Mouse (Mus musculus) B cell, adult (primary cell): ENCODE data around the gene Olfr112. TPM values are rescaled to one million over a fixed set of nuclear protein-coding genes. Genes with fewer than 3 reads are reported as not detected.

Experiments used
- total RNA-seq: library from RNA; stranded (reverse); gene quantifications from 4 replicates; pipeline ENCODE4 v1.2.4, GENCODE M21; 2023; ENCODE audit not compliant: inconsistent age

The Olfr112 gene
- not detected in 4 replicates for total RNA-seq

DNA sequence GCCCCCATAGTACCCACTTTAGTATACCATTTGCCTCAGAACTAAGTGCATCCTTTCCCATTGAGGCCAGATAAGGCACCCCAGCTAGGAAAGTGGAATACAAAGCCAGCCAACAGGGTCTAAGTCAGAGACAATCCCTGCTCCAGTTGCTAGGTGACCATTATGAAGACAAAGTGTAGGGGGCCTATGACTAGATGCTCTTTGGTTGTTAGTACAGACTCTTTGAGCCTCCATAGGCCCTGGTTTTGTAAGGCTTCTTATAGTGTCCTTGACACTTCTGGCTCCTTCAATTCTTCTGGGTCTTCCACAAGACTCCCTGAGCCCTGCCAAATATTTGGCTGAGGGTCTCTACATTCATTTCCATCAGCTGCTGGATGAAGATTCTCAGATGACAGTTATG lies at the start of gene Olfr112:
TSS of gene Olfr112 (minus strand) at position 101 of the 400 bp plus-strand sequence.

GRCm38 (mm10) chr17:37592643-37593042 lies 23.4 kb upstream of the Olfr112 start, which contains the start of gene Olfr114:
TSS of gene Olfr114 (minus strand) at chr17:37592743.

GRCm38 (mm10) chr17:37577563-37577962 lies 8.3 kb upstream of the Olfr112 start, which contains the start of gene Olfr113:
TSS of gene Olfr113 (minus strand) at chr17:37577663.

Other genes with a start within 250 kb of the Olfr112 start
- not detected in 4 replicates for gene Olfr103, start 229.8 kb downstream of the Olfr112 start, total RNA-seq
- gene Olfr104-ps, start 209.9 kb downstream of the Olfr112 start, total RNA-seq: not detected in 4 replicates
- gene Olfr105-ps, start 190.4 kb downstream of the Olfr112 start, total RNA-seq: not detected in 4 replicates
- gene Olfr106-ps, start 179.1 kb downstream of the Olfr112 start, total RNA-seq: not detected in 4 replicates
- not detected in 4 replicates for gene Olfr107, start 170.2 kb downstream of the Olfr112 start, total RNA-seq
- gene Olfr108, start 124.0 kb downstream of the Olfr112 start, total RNA-seq: not detected in 4 replicates
- gene Olfr109, start 110.5 kb downstream of the Olfr112 start, total RNA-seq: not detected in 4 replicates
- gene H2-M2, start 85.9 kb downstream of the Olfr112 start, total RNA-seq: not detected in 4 replicates
- not detected in 4 replicates for gene Olfr110, start 77.0 kb downstream of the Olfr112 start, total RNA-seq
- gene Olfr111, start 61.4 kb downstream of the Olfr112 start, total RNA-seq: not detected in 4 replicates
- not detected in 4 replicates for gene Olfr113, start 8.2 kb upstream of the Olfr112 start, total RNA-seq
- not detected in 4 replicates for gene Olfr114, start 23.3 kb upstream of the Olfr112 start, total RNA-seq
- gene Olfr115, start 57.7 kb upstream of the Olfr112 start, total RNA-seq: not detected in 4 replicates
- gene Olfr116, start 57.7 kb upstream of the Olfr112 start, total RNA-seq: not detected in 4 replicates
- not detected in 4 replicates for gene Olfr117, start 94.3 kb upstream of the Olfr112 start, total RNA-seq
- gene Olfr118, start 97.5 kb upstream of the Olfr112 start, total RNA-seq: not detected in 4 replicates
- gene Olfr119, start 127.1 kb upstream of the Olfr112 start, total RNA-seq: not detected in 4 replicates
- gene Olfr120, start 152.4 kb upstream of the Olfr112 start, total RNA-seq: not detected in 4 replicates
- gene Olfr121, start 179.4 kb upstream of the Olfr112 start, total RNA-seq: not detected in 4 replicates
- gene Olfr122, start 199.2 kb upstream of the Olfr112 start, total RNA-seq: not detected in 4 replicates
- gene Olfr123, start 224.1 kb upstream of the Olfr112 start, total RNA-seq: not detected in 4 replicates
- not detected in 4 replicates for gene Olfr124, start 230.4 kb upstream of the Olfr112 start, total RNA-seq